In the genomic region with DNA sequence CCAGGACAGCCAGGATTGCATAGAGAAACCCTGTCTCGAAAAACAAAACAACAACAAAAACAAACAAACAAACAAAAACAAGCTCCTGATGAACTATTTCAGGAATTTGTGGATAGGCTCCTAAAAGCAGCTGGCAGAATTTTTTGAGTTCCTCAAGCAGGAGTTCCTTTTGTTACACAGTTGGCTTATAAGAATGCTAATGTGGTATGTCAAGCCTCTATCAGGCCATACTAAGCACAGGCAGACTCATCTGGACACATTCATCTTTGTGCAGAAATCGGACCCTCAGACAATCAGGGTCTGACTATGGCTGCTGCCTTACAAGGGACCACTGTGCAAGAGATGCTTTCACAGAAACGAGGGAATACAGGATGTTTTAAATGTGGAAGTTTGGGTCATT, we compare ENCODE assay signal across 21 mouse cellular contexts. TPM values are rescaled to one million over a fixed set of nuclear protein-coding genes. Genes with fewer than 3 reads are reported as not detected.
DNase-seq lines count a peak whose midpoint lies in the region; ATAC-seq and TF ChIP-seq lines count a peak whose summit lies in the region.
"Had no signal": no experiment of that assay in that cellular context is flagged by ENCODE, and none has a peak within 500 bp of the region (broad histone marks: within the 10 kb centered on the region; RNA-seq: fewer than 3 reads in every experiment).

No protein-coding gene starts in this region.

- 68% methylated on average over 3 of the region's 3 CpGs for WGBS in liver, postnatal 0 days (ENCODE audit: insufficient replicate concordance)

- no peak for TF ChIP-seq CTCF in liver, postnatal 0 days (IDR thresholded peaks at IDR 0.05; ENCODE audit: low read depth)

- H3K36me3 ChIP-seq in liver, postnatal 0 days (replicated peaks; ENCODE audit: insufficient read depth, low read length), result 0 out of 2 replicates have a peak, but pooled peaks cover 1% of the 10 kb centered on the region

- H3K4me1 ChIP-seq in liver, postnatal 0 days (ENCODE audit: insufficient read depth), result no peaks in the 10 kb centered on the region
- H3K4me1 ChIP-seq: embryonic facial prominence, embryonic 10.5 days; embryonic facial prominence, embryonic 12.5 days; forebrain, embryonic 13.5 days; forebrain, embryonic 15.5 days had no signal

- no peak overlapping the region for H3K4me3 ChIP-seq in liver, postnatal 0 days (ENCODE audit: low read depth, low read length)
- H3K4me3 ChIP-seq: embryonic facial prominence, embryonic 10.5 days; embryonic facial prominence, embryonic 12.5 days; forebrain, embryonic 13.5 days; forebrain, embryonic 15.5 days had no signal

- no peak for ATAC-seq in liver, postnatal 0 days
- ATAC-seq: activated CD4-positive, CD25-positive, alpha-beta regulatory T cell, adult 4 months; forebrain, embryonic 13.5 days; forebrain, embryonic 15.5 days; forebrain, postnatal 0 days; Patski had no signal

- no peak overlapping the region for H3K27ac ChIP-seq in liver, postnatal 0 days (ENCODE audit: low read depth)
- H3K27ac ChIP-seq: embryonic facial prominence, embryonic 10.5 days; embryonic facial prominence, embryonic 12.5 days; forebrain, embryonic 13.5 days; forebrain, embryonic 15.5 days had no signal

- H3K9me3 ChIP-seq in liver, postnatal 0 days (ENCODE audit: low read length), result no peaks in the 10 kb centered on the region
- H3K9me3 ChIP-seq: embryonic facial prominence, embryonic 10.5 days; embryonic facial prominence, embryonic 12.5 days; forebrain, embryonic 13.5 days; forebrain, embryonic 15.5 days had no signal

- no peak overlapping the region for H3K9ac ChIP-seq in liver, postnatal 0 days (replicated peaks)
- H3K9ac ChIP-seq: embryonic facial prominence, embryonic 12.5 days; forebrain, embryonic 13.5 days; forebrain, embryonic 15.5 days; forebrain, postnatal 0 days had no signal

- no peak for TF ChIP-seq EP300 in liver, postnatal 0 days (IDR thresholded peaks at IDR 0.05; ENCODE audit: low read depth)

- no peak overlapping the region for H3K4me2 ChIP-seq in liver, postnatal 0 days (ENCODE audit: low read depth, low read length)
- H3K4me2 ChIP-seq: embryonic facial prominence, embryonic 12.5 days; forebrain, embryonic 13.5 days; forebrain, embryonic 15.5 days had no signal

- no peaks in the 10 kb centered on the region for H3K27me3 ChIP-seq in liver, postnatal 0 days (ENCODE audit: insufficient read depth, low read length)
- H3K27me3 ChIP-seq: embryonic facial prominence, embryonic 12.5 days; forebrain, embryonic 13.5 days; forebrain, embryonic 15.5 days; Patski had no signal

- DNase-seq in testis, postnatal 10 days (ENCODE audit: low spot score), result peak; percentile 7
- no peak for DNase-seq in testis, postnatal 14 days (ENCODE audit: low spot score)
- peak; percentile 79 for DNase-seq in R1 (ENCODE audit: low read depth, low spot score)
- no peak for DNase-seq in liver, postnatal 0 days
- no peak for DNase-seq in heart, postnatal 14 days
- DNase-seq: adrenal gland, adult 8-10 months; adrenal gland, postnatal 14 days; adrenal gland, postnatal 36 days; cerebellum, adult 11-12 months; cerebellum, adult 2 months; cerebellum, adult 9-10 months; cerebellum, postnatal 10 days; cerebellum, postnatal 25 days; forebrain, postnatal 0 days had no signal

- intact Hi-C loops in heart, postnatal 14 days (cut with DNase I), result loop anchor here (5.0 kb wide), 2 partner anchors 52 to 67 kb away; a partner anchor contains a TSS

RNA-seq across cellular contexts. Expression of a gene that starts 23.4 kb away (rescaled TPM):
- polyA plus RNA-seq in liver, postnatal 0 days (2015; fragmentation: Nextera tagmentation; extraction: Ambion mirVana), result 5.0 and 5.6 TPM in 2 replicates
- 1 to 10 TPM; 8.8 to 8.9 TPM for total RNA-seq in heart, postnatal 14 days (2021)

RNA-seq across cellular contexts. Expression of a gene that starts 35.2 kb away (rescaled TPM):
- 4.8 and 5.8 TPM in 2 replicates for polyA plus RNA-seq in liver, postnatal 0 days (2015; fragmentation: Nextera tagmentation; extraction: Ambion mirVana)
- under 1 TPM; 0.38 to 0.56 TPM for total RNA-seq in heart, postnatal 14 days (2021)
- total RNA-seq: forebrain, postnatal 0 days had no signal
- polyA plus RNA-seq: C2C12, Patski had no signal

Comparison
In these comparisons a context has a peak if more than half of its experiments do, and no peak if none do; other contexts are left out.
1. DNase-seq: peak in testis, postnatal 10 days (single experiment) and R1 (single experiment); none in testis, postnatal 14 days (single experiment), liver, postnatal 0 days (single experiment) and heart, postnatal 14 days (0 of 2).